Mouse (Mus musculus): ENCODE results near the gene Rasgef1c. TPM values are rescaled to one million over a fixed set of nuclear protein-coding genes. Genes with fewer than 3 reads are reported as not detected.

Gene Rasgef1c
- 31.7 and 35.3 TPM in 2 replicates for polyA plus RNA-seq (2014; fragmentation: Nextera tagmentation; extraction: Ambion mirVana)

DNA sequence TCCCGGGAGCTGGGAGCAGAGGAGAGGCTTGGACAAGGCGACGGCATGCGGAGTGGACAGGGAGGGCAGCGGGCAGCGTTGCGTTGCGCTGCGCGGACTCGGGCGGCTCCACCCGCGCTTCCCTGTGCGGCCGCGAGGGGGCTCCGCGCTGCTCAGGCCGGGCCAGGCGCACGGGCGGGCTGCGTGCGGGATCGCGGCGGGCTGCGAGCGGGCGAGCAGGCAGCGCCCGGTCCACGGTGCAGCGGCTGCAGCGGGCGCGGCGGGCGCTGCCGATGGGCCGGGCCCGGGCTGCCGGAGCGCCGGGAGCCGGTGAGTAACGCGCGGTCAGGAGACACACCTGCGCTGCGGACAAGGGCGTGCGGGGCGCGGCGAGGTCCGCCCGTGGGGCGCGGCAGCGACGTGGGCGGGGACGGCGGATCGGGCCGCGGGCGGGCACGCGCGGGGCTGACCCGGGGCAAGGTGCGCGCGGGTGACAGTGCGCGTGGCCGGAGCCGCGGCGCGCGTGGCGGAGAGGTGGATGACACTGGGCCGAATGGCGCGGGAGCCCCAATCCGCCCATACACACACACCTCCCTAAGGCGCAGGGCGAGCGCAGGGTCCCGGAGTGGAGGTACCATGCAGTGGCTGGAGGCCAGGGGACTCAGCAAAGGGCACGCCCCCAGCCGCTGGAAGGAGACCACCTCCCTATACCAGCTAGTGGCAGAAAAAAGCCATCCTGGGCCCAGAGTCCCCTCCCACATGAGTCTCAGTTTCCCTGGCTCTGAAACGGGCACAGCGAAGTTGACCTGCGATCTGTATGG is at the start of gene Rasgef1c:
Gene Rasgef1c (plus strand): TSS at position 177 of the 800 bp plus-strand sequence.
- peak within 1 kb of the TSS; percentile 84 for H3K4me3 ChIP-seq (replicated peaks; ENCODE audit: low read length)
- no peaks in the 10 kb centered on the region for H3K36me3 ChIP-seq (replicated peaks; ENCODE audit: control insufficient read depth, insufficient read depth)
- WGBS, result 2% methylated on average over 96 of the region's 99 CpGs
- H3K9ac ChIP-seq, result peak within 1 kb of the TSS; percentile 79
- ATAC-seq (ENCODE audit: low FRiP score) (peak; percentile 89), DNase-seq (ENCODE audit: low spot score) (peak; percentile 84)
- peak within 1 kb of the TSS; percentile 93 for H3K4me2 ChIP-seq (replicated peaks)
- peaks cover 24% of the 10 kb centered on the region for H3K27me3 ChIP-seq (ENCODE audit: control insufficient read depth, insufficient read depth, low read length)
- peaks cover 12% of the 10 kb centered on the region for H3K4me1 ChIP-seq (replicated peaks; ENCODE audit: control insufficient read depth, insufficient read depth, low read length)
- H3K27ac ChIP-seq, result peak within 1 kb of the TSS; percentile 43; the same call in 1 of the 2 replicates
- H3K9me3 ChIP-seq (ENCODE audit: control insufficient read depth, low read length), result 0 out of 2 replicates have a peak, but pooled peaks cover 11% of the 10 kb centered on the region

DNA sequence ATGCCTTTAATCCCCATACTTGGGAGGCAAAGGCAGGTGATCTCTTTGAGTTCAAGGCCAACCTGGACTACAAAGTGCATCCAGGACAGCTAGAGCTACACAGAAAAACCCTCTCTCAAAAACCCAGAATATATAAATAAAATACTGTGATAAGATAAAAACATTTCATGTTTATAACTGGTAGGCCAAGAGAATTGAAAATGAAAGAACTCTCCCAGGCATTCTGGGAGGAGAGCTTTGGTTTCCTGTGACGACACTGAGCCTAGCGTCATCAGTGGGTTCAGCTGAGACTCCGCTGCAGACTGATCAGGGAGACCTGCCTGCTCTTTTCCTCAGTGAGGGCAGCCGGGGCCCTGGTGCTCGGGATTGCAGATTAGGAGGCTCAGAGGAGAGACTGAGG is 46.5 kb upstream of the Rasgef1c start:
- DNase-seq (ENCODE audit: low spot score), result no peak
- H3K9me3 ChIP-seq (ENCODE audit: control insufficient read depth, low read length), result no peaks in the 10 kb centered on the region
- H3K4me3 ChIP-seq (replicated peaks; ENCODE audit: low read length), result no peak overlapping the region
- H3K36me3 ChIP-seq (replicated peaks; ENCODE audit: control insufficient read depth, insufficient read depth), result peaks cover 35% of the 10 kb centered on the region
- no peak overlapping the region for H3K4me2 ChIP-seq (replicated peaks)
- H3K27me3 ChIP-seq (ENCODE audit: control insufficient read depth, insufficient read depth, low read length), result no peaks in the 10 kb centered on the region
- H3K9ac ChIP-seq, result no peak overlapping the region
- no peak overlapping the region for H3K27ac ChIP-seq
- ATAC-seq (ENCODE audit: low FRiP score), result no peak
- 85% methylated on average over 5 of the region's 5 CpGs for WGBS
- H3K4me1 ChIP-seq (replicated peaks; ENCODE audit: control insufficient read depth, insufficient read depth, low read length), result peaks cover 7% of the 10 kb centered on the region; the same call in 1 of the 2 replicates

GRCm38 (mm10) chr11:49861139-49861538 is 40.5 kb upstream of the Rasgef1c start:
- no peak overlapping the region for H3K4me2 ChIP-seq (replicated peaks)
- H3K9ac ChIP-seq, result no peak overlapping the region
- 88% methylated on average over 4 of the region's 4 CpGs for WGBS
- no peaks in the 10 kb centered on the region for H3K4me1 ChIP-seq (replicated peaks; ENCODE audit: control insufficient read depth, insufficient read depth, low read length)
- H3K27ac ChIP-seq, result no peak overlapping the region
- ATAC-seq (ENCODE audit: low FRiP score) (no peak), DNase-seq (ENCODE audit: low spot score) (no peak)
- no peaks in the 10 kb centered on the region for H3K27me3 ChIP-seq (ENCODE audit: control insufficient read depth, insufficient read depth, low read length)
- H3K9me3 ChIP-seq (ENCODE audit: control insufficient read depth, low read length), result no peaks in the 10 kb centered on the region
- no peak overlapping the region for H3K4me3 ChIP-seq (replicated peaks; ENCODE audit: low read length)
- peaks cover 46% of the 10 kb centered on the region for H3K36me3 ChIP-seq (replicated peaks; ENCODE audit: control insufficient read depth, insufficient read depth)

DNA sequence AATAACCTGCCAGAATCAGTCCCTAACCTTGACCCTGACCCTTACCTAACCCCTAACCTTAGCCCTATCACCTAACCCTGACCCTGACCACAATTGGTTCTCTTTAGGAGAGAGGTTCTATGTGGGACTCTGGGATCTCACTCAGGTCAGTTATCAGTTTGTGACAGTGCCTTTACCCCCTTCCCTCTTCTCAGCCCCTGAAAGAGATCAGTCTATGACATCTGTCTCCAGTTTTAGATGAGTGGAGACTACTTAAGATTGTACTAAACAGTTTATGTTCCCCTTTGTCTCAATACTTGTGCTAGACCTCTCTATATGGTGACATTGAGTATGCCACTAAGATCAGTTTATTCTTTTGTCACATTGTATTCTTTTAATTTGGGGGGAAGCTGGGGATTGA is 37.7 kb upstream of the Rasgef1c start:
- DNase-seq (ENCODE audit: low spot score) (no peak), ATAC-seq (ENCODE audit: low FRiP score) (no peak)
- Histone ChIP-seq H3K27ac (no peak overlapping the region), H3K4me2 (replicated peaks) (no peak overlapping the region), H3K27me3 (ENCODE audit: control insufficient read depth, insufficient read depth, low read length) (no peaks in the 10 kb centered on the region), H3K4me1 (replicated peaks; ENCODE audit: control insufficient read depth, insufficient read depth, low read length) (no peaks in the 10 kb centered on the region), H3K9me3 (ENCODE audit: control insufficient read depth, low read length) (no peaks in the 10 kb centered on the region), H3K4me3 (replicated peaks; ENCODE audit: low read length) (no peak overlapping the region), H3K9ac (no peak overlapping the region), H3K36me3 (replicated peaks; ENCODE audit: control insufficient read depth, insufficient read depth) (peaks cover 55% of the 10 kb centered on the region)

GRCm38 (mm10) chr11:49867320-49867719 is 34.3 kb upstream of the Rasgef1c start:
- no peak overlapping the region for H3K4me2 ChIP-seq (replicated peaks)
- no peak overlapping the region for H3K4me3 ChIP-seq (replicated peaks; ENCODE audit: low read length)
- no peaks in the 10 kb centered on the region for H3K4me1 ChIP-seq (replicated peaks; ENCODE audit: control insufficient read depth, insufficient read depth, low read length)
- WGBS, result 90% methylated on average over 5 of the region's 5 CpGs
- ATAC-seq (ENCODE audit: low FRiP score) (no peak), DNase-seq (ENCODE audit: low spot score) (no peak)
- no peaks in the 10 kb centered on the region for H3K27me3 ChIP-seq (ENCODE audit: control insufficient read depth, insufficient read depth, low read length)
- H3K27ac ChIP-seq, result no peak overlapping the region
- peaks cover 69% of the 10 kb centered on the region for H3K36me3 ChIP-seq (replicated peaks; ENCODE audit: control insufficient read depth, insufficient read depth)
- no peaks in the 10 kb centered on the region for H3K9me3 ChIP-seq (ENCODE audit: control insufficient read depth, low read length)
- no peak overlapping the region for H3K9ac ChIP-seq

DNA sequence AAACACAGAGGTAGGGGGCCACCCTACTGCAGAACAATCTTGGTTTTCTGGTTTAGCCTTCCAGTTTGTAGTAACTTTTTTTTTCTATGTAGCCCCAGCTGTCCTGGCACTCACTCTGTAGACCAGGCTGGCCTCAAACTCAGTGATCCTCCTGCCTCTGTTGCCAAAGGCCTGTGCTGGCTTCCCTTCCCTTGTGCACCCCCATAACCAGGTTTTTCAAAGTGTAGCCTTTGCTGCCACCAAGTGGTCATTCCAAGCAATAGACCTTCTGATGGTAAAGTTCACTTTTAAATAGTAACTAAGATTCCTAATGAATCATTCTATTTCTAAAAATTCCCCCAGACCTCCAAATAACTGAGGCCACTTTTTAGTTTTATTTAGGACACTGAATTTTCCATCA is 31.9 kb upstream of the Rasgef1c start:
- Histone ChIP-seq H3K27ac (no peak overlapping the region), H3K9me3 (ENCODE audit: control insufficient read depth, low read length) (no peaks in the 10 kb centered on the region), H3K9ac (no peak overlapping the region), H3K4me2 (replicated peaks) (no peak overlapping the region), H3K4me3 (replicated peaks; ENCODE audit: low read length) (no peak overlapping the region), H3K4me1 (replicated peaks; ENCODE audit: control insufficient read depth, insufficient read depth, low read length) (no peaks in the 10 kb centered on the region), H3K36me3 (replicated peaks; ENCODE audit: control insufficient read depth, insufficient read depth) (peaks cover 79% of the 10 kb centered on the region), H3K27me3 (ENCODE audit: control insufficient read depth, insufficient read depth, low read length) (no peaks in the 10 kb centered on the region)
- DNase-seq (ENCODE audit: low spot score) (peak; percentile 83), ATAC-seq (ENCODE audit: low FRiP score) (0 out of 2 replicates have a peak, but pooled peaks have one; percentile 31)

DNA sequence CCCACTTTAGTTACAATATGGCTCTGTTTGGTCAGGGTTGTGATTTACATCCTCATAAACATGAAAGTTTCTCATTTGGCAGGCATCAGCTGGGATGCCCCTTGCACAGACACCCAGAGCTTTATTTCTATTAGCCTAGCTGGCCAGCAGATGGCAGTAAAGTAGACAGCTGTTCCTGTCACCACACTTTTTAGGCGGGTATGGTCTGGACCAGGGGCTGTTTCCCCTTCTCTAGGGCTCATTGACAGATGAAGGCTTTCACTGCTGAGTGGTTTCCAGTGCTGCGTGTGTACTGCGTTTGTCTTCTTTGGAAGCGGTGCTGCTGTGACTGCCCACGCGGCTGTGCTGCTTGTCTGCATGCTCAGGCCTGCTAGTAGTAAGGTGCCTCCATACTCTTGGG is 29.7 kb upstream of the Rasgef1c start:
- Histone ChIP-seq H3K4me2 (replicated peaks) (no peak overlapping the region), H3K27ac (no peak overlapping the region), H3K9ac (no peak overlapping the region), H3K9me3 (ENCODE audit: control insufficient read depth, low read length) (no peaks in the 10 kb centered on the region), H3K27me3 (ENCODE audit: control insufficient read depth, insufficient read depth, low read length) (no peaks in the 10 kb centered on the region), H3K36me3 (replicated peaks; ENCODE audit: control insufficient read depth, insufficient read depth) (peaks cover 74% of the 10 kb centered on the region), H3K4me1 (replicated peaks; ENCODE audit: control insufficient read depth, insufficient read depth, low read length) (no peaks in the 10 kb centered on the region), H3K4me3 (replicated peaks; ENCODE audit: low read length) (no peak overlapping the region)
- ATAC-seq (ENCODE audit: low FRiP score) (peak; percentile 66; the same call in 1 of the 2 replicates), DNase-seq (ENCODE audit: low spot score) (peak; percentile 69)
- WGBS, result 60% methylated on average over 6 of the region's 6 CpGs

- Histone ChIP-seq H3K4me3 (replicated peaks; ENCODE audit: low read length) (no peak overlapping the region), H3K4me1 (replicated peaks; ENCODE audit: control insufficient read depth, insufficient read depth, low read length) (no peaks in the 10 kb centered on the region; the same call in 1 of the 2 replicates), H3K4me2 (replicated peaks) (no peak overlapping the region), H3K9me3 (ENCODE audit: control insufficient read depth, low read length) (no peaks in the 10 kb centered on the region), H3K9ac (no peak overlapping the region), H3K27ac (no peak overlapping the region), H3K27me3 (ENCODE audit: control insufficient read depth, insufficient read depth, low read length) (no peaks in the 10 kb centered on the region), H3K36me3 (replicated peaks; ENCODE audit: control insufficient read depth, insufficient read depth) (peaks cover 66% of the 10 kb centered on the region)
- DNase-seq (ENCODE audit: low spot score) (no peak), ATAC-seq (ENCODE audit: low FRiP score) (no peak)
- WGBS, result 96% methylated on average over 6 of the region's 6 CpGs
Observed at GRCm38 (mm10) chr11:49872779-49873178, 28.9 kb upstream of the Rasgef1c start.

GRCm38 (mm10) chr11:49876948-49877817 is 24.5 kb upstream of the Rasgef1c start:
- no peaks in the 10 kb centered on the region for H3K27me3 ChIP-seq (ENCODE audit: control insufficient read depth, insufficient read depth, low read length)
- H3K9ac ChIP-seq, result no peak overlapping the region
- peak overlapping the region; percentile 45; the same call in 1 of the 2 replicates for H3K27ac ChIP-seq
- DNase-seq (ENCODE audit: low spot score), result peak; percentile 35
- no peak overlapping the region for H3K4me3 ChIP-seq (replicated peaks; ENCODE audit: low read length)
- no peaks in the 10 kb centered on the region; the same call in 1 of the 2 replicates for H3K4me1 ChIP-seq (replicated peaks; ENCODE audit: control insufficient read depth, insufficient read depth, low read length)
- no peaks in the 10 kb centered on the region for H3K9me3 ChIP-seq (ENCODE audit: control insufficient read depth, low read length)
- H3K36me3 ChIP-seq (replicated peaks; ENCODE audit: control insufficient read depth, insufficient read depth), result peaks cover 74% of the 10 kb centered on the region
- WGBS, result 81% methylated on average over 8 of the region's 8 CpGs
- peak; percentile 55; the same call in 1 of the 2 replicates for ATAC-seq (ENCODE audit: low FRiP score)
- H3K4me2 ChIP-seq (replicated peaks), result no peak overlapping the region

All from hindbrain, embryonic 14.5 days (tissue).